Mouse (Mus musculus): ENCODE data around the gene Ankrd34a.

DNA sequence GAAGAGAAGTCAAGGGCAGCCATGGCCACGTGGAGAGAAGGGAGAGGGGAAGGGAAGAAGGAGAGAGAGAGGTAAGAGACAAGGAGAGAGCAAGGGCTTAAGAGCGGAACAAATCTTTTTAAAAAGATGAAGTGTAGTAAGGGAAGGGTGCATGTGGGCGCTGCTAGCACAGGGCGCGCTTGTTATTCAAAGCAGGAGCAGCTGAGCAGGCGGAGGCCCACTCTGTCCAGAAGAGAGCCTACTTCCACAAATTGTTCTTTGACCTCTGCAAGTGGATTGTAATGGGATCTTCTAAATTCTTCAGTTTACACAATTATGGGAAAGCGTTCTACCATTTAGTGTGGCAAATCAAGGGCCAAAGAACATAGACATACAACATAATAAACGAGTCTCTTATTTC lies 27.8 kb upstream of the Ankrd34a start:
- TF ChIP-seq CTCF (IDR thresholded peaks at IDR 0.05; ENCODE audit: extremely low read depth, insufficient read length, insufficient replicate concordance, low read depth, low read length), result no peak
- no peak for TF ChIP-seq POLR2A (IDR thresholded peaks at IDR 0.05; ENCODE audit: low read depth, low read length)

Data from small intestine, adult 2 months (tissue).